Mouse (Mus musculus) liver, embryonic 13.5 days (tissue): Measurements from ENCODE around the gene Ppl. TPM values are rescaled to one million over a fixed set of nuclear protein-coding genes. Genes with fewer than 3 reads are reported as not detected.

ENCODE experiments used
- ATAC-seq: fragments of 200-750 bp; cut with Nextera tagmentation; 2 replicates; pipeline ENCODE4 v1.8.0; 2017; ENCODE audit warnings: low read depth, mild to moderate bottlenecking, moderate number of reproducible peaks, moderate library complexity
- DNase-seq: peaks from one replicate; pipeline ENCODE4 v3.0.0; 2022
- H3K27ac ChIP-seq: fragments of 300-500 bp; sonication (generic); 2 replicates; pipeline ENCODE4 v1.5.1; 2015; ENCODE audit warnings: moderate library complexity, mild to moderate bottlenecking, inconsistent platforms
- H3K27me3 ChIP-seq: fragments of 300-500 bp; sonication (generic); 2 replicates; pipeline ENCODE4 v1.6.1; 2015; ENCODE audit warnings: mild to moderate bottlenecking, inconsistent platforms
- H3K36me3 ChIP-seq: fragments of 300-500 bp; sonication (generic); 2 replicates; pipeline ENCODE4 v1.6.1; 2015; ENCODE audit warnings: mild to moderate bottlenecking, inconsistent platforms
- H3K4me1 ChIP-seq: fragments of 300-500 bp; sonication (generic); replicated peaks from 2 replicates; pipeline ENCODE4 v1.6.1; 2015; ENCODE audit warnings: inconsistent platforms
- H3K4me2 ChIP-seq: fragments of 300-500 bp; sonication (generic); 2 replicates; pipeline ENCODE4 v1.6.1; 2015; ENCODE audit warnings: inconsistent platforms, mild to moderate bottlenecking, moderate library complexity
- H3K4me3 ChIP-seq: fragments of 300-500 bp; sonication (generic); replicated peaks from 2 replicates; pipeline ENCODE4 v1.5.1; 2015; ENCODE audit warnings: mild to moderate bottlenecking, inconsistent platforms
- H3K9ac ChIP-seq: fragments of 300-500 bp; sonication (generic); 2 replicates; pipeline ENCODE4 v1.6.1; 2015; ENCODE audit warnings: mild to moderate bottlenecking, inconsistent platforms
- H3K9me3 ChIP-seq: fragments of 300-500 bp; sonication (generic); replicated peaks from 2 replicates; pipeline ENCODE4 v1.6.1; 2016; ENCODE audit warnings: inconsistent platforms
- WGBS: fragments of 180-500 bp; shearing (Covaris S2); methylation state at CpG from one replicate; pipeline ENCODE4 v1.1.7; 2015; ENCODE audit not compliant: insufficient replicate concordance; 5-methylcytosine and 5-hydroxymethylcytosine counted together
- polyA plus RNA-seq: library from polyadenylated mRNA; unstranded; fragments of >200 nt; fragmentation: Nextera tagmentation; extraction: Ambion mirVana; gene quantifications from 2 replicates; pipeline ENCODE4 v1.2.1, GENCODE M21; 2015

Ppl gene
- polyA plus RNA-seq, result 0.14 and 0.24 TPM in 2 replicates

DNA sequence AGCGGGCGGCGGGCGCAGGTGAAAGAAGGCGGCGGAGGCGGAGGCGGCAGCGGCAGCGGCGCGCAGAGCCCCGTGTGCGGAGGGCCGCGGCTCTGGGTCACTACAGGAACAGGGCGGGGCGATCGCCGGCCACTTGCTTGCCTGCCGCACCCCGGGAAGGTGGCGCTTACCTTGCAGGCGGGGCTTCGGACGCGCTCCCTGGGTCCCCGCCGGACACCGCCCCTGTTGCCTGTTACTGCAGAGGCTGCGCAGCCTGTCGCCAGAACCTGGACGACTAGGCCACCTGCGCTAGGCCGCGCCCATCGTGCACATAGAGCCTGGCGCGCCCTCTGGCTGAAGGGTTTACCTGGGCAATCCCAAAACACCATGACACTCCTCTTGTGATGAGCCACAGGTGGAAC is at the start of gene Ppl:
TSS of gene Ppl (minus strand) at position 21 of the 401 bp plus-strand sequence.
- Histone ChIP-seq H3K27ac (no peak within 1 kb of the TSS), H3K4me1 (peaks cover 9% of the 10 kb centered on the region; the same call in 1 of the 2 replicates), H3K4me2 (peak within 1 kb of the TSS; percentile 50), H3K9ac (no peak within 1 kb of the TSS), H3K27me3 (peaks cover 60% of the 10 kb centered on the region), H3K36me3 (no peaks in the 10 kb centered on the region), H3K9me3 (no peaks in the 10 kb centered on the region), H3K4me3 (peak within 1 kb of the TSS; percentile 43)
- 1% methylated on average over 39 of the region's 39 CpGs for WGBS
- peak; percentile 47 for ATAC-seq
- peak; percentile 14 for DNase-seq

DNA sequence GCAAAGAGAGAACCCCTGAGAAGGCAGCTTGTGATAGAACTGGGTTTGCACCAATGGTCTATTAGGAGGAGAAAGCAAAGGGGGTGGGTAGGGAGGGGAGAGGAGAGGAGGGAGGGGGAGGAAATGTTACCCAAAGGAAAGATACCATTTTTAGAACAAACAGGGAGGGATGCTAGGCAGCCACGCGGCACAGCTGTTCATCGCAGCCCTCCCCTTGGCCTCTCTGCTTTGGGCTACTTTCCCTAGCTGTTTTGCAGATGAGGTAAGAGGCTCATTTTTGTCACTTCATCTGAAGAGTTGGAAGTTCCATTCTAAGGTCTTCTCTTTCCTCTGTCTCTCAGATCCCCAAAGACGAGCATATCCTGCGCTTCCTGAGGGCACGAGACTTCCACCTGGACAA is 40.4 kb upstream of the Ppl start:
- WGBS, result 72% methylated on average over 6 of the region's 6 CpGs
- H3K9me3 ChIP-seq, result no peaks in the 10 kb centered on the region
- no peak overlapping the region for H3K4me3 ChIP-seq
- DNase-seq (no peak), ATAC-seq (no peak)
- no peak overlapping the region for H3K4me2 ChIP-seq
- no peaks in the 10 kb centered on the region for H3K36me3 ChIP-seq
- no peaks in the 10 kb centered on the region for H3K27me3 ChIP-seq
- no peak overlapping the region for H3K27ac ChIP-seq
- no peak overlapping the region for H3K9ac ChIP-seq
- H3K4me1 ChIP-seq, result no peaks in the 10 kb centered on the region

DNA sequence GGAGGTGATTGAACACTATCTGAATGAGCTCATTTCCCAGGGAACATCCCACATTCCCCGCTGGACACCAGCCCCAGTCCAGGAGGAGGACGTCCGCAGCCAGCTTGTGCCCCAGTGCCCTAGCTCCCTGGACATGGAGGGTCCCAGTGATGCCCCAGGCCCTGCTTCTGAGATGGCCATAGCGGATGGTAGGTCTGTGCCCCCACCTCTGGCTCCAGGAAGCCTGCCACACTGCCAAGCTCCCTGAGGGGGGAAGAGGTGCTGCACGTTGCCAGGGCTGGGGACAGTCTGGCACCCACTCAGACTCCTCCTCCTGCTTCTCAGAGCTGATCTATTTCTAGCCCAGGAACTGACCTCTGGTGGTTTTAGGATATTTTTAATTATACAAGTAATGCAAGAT is 36.6 kb upstream of the Ppl start:
- H3K4me3 ChIP-seq, result no peak overlapping the region
- no peak for DNase-seq
- no peak overlapping the region for H3K4me2 ChIP-seq
- no peaks in the 10 kb centered on the region for H3K9me3 ChIP-seq
- H3K27me3 ChIP-seq, result no peaks in the 10 kb centered on the region
- 62% methylated on average over 5 of the region's 5 CpGs for WGBS
- no peaks in the 10 kb centered on the region for H3K36me3 ChIP-seq
- H3K4me1 ChIP-seq, result no peaks in the 10 kb centered on the region
- no peak for ATAC-seq
- H3K9ac ChIP-seq, result no peak overlapping the region
- no peak overlapping the region for H3K27ac ChIP-seq

GRCm38 (mm10) chr16:5168038-5168437 is 35.8 kb upstream of the Ppl start:
- no peak overlapping the region for H3K27ac ChIP-seq
- H3K9ac ChIP-seq, result no peak overlapping the region
- no peak overlapping the region for H3K4me3 ChIP-seq
- ATAC-seq (no peak), DNase-seq (no peak)
- no peaks in the 10 kb centered on the region for H3K27me3 ChIP-seq
- 67% methylated on average over 2 of the region's 2 CpGs for WGBS
- no peak overlapping the region for H3K4me2 ChIP-seq
- H3K36me3 ChIP-seq, result no peaks in the 10 kb centered on the region
- H3K9me3 ChIP-seq, result no peaks in the 10 kb centered on the region
- H3K4me1 ChIP-seq, result no peaks in the 10 kb centered on the region

- Histone ChIP-seq H3K9ac (no peak overlapping the region), H3K36me3 (no peaks in the 10 kb centered on the region), H3K4me3 (no peak overlapping the region), H3K27ac (no peak overlapping the region), H3K4me2 (no peak overlapping the region), H3K9me3 (no peaks in the 10 kb centered on the region), H3K4me1 (no peaks in the 10 kb centered on the region), H3K27me3 (no peaks in the 10 kb centered on the region)
- ATAC-seq (no peak), DNase-seq (no peak)
- 71% methylated on average over 6 of the region's 6 CpGs for WGBS
Observed at GRCm38 (mm10) chr16:5164327-5164726, 32.1 kb upstream of the Ppl start.

- no peak; the same call in 1 of the 2 replicates for ATAC-seq
- H3K9me3 ChIP-seq, result no peaks in the 10 kb centered on the region
- H3K4me1 ChIP-seq, result no peaks in the 10 kb centered on the region
- H3K4me3 ChIP-seq, result no peak overlapping the region
- H3K9ac ChIP-seq, result no peak overlapping the region
- H3K4me2 ChIP-seq, result no peak overlapping the region
- H3K27ac ChIP-seq, result no peak overlapping the region
- 52% methylated on average over 8 of the region's 8 CpGs for WGBS
- no peaks in the 10 kb centered on the region for H3K27me3 ChIP-seq
- DNase-seq, result no peak
- no peaks in the 10 kb centered on the region for H3K36me3 ChIP-seq
Observed at GRCm38 (mm10) chr16:5159248-5159647, 27.0 kb upstream of the Ppl start.

GRCm38 (mm10) chr16:5157113-5157512 is 24.9 kb upstream of the Ppl start:
- Histone ChIP-seq H3K9me3 (no peaks in the 10 kb centered on the region), H3K4me3 (no peak overlapping the region), H3K4me1 (no peaks in the 10 kb centered on the region), H3K9ac (no peak overlapping the region), H3K27ac (no peak overlapping the region), H3K4me2 (no peak overlapping the region), H3K36me3 (no peaks in the 10 kb centered on the region), H3K27me3 (no peaks in the 10 kb centered on the region)
- ATAC-seq, result no peak
- WGBS, result 51% methylated on average over 3 of the region's 3 CpGs
- no peak for DNase-seq

GRCm38 (mm10) chr16:5156495-5156894 is 24.3 kb upstream of the Ppl start:
- no peak for ATAC-seq
- H3K27ac ChIP-seq, result no peak overlapping the region
- no peaks in the 10 kb centered on the region for H3K9me3 ChIP-seq
- no peaks in the 10 kb centered on the region for H3K27me3 ChIP-seq
- H3K9ac ChIP-seq, result no peak overlapping the region
- no peaks in the 10 kb centered on the region for H3K36me3 ChIP-seq
- H3K4me3 ChIP-seq, result no peak overlapping the region
- no peaks in the 10 kb centered on the region for H3K4me1 ChIP-seq
- WGBS, result 52% methylated on average over 2 of the region's 2 CpGs
- no peak overlapping the region for H3K4me2 ChIP-seq
- no peak for DNase-seq

DNA sequence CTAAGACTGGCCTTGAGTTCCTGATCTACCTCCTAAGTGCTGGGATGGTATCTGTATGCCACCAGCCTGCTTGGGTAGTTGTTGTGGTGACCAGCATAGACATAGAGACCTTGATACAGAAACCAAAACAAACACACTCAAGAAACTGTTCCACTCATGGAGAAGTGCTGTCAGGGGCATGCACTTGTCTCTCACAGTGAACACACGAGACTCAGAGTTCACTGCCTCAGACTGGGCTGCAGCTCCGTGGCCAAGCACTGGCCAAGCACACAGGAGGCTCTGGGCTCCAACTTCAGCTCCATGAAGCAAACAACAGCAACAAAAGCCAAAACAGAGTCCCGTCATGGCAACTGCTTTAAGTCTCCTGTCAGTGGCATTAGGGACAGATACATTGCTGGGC is 22.8 kb upstream of the Ppl start:
- Histone ChIP-seq H3K27me3 (peaks cover 3% of the 10 kb centered on the region; the same call in 1 of the 2 replicates), H3K4me2 (no peak overlapping the region), H3K9me3 (no peaks in the 10 kb centered on the region), H3K9ac (no peak overlapping the region), H3K27ac (no peak overlapping the region), H3K4me1 (no peaks in the 10 kb centered on the region), H3K36me3 (no peaks in the 10 kb centered on the region), H3K4me3 (no peak overlapping the region)
- ATAC-seq (no peak), DNase-seq (no peak)
- WGBS, result 40% methylated on average over 3 of the region's 3 CpGs

GRCm38 (mm10) chr16:5153299-5154026 is 21.2 kb upstream of the Ppl start:
- Histone ChIP-seq H3K4me3 (no peak overlapping the region), H3K9ac (no peak overlapping the region), H3K4me2 (no peak overlapping the region), H3K36me3 (no peaks in the 10 kb centered on the region), H3K4me1 (no peaks in the 10 kb centered on the region), H3K27ac (no peak overlapping the region), H3K27me3 (peaks cover 11% of the 10 kb centered on the region; the same call in 1 of the 2 replicates), H3K9me3 (no peaks in the 10 kb centered on the region)
- DNase-seq (no peak), ATAC-seq (no peak)
- 56% methylated on average over 6 of the region's 6 CpGs for WGBS

GRCm38 (mm10) chr16:5150544-5150943 is 18.3 kb upstream of the Ppl start:
- ATAC-seq (no peak), DNase-seq (no peak)
- H3K9me3 ChIP-seq, result no peaks in the 10 kb centered on the region
- 66% methylated on average over 10 of the region's 10 CpGs for WGBS
- no peak overlapping the region for H3K4me2 ChIP-seq
- peaks cover 17% of the 10 kb centered on the region for H3K4me1 ChIP-seq
- H3K36me3 ChIP-seq, result no peaks in the 10 kb centered on the region
- peaks cover 28% of the 10 kb centered on the region for H3K27me3 ChIP-seq
- H3K27ac ChIP-seq, result no peak overlapping the region
- no peak overlapping the region for H3K9ac ChIP-seq
- H3K4me3 ChIP-seq, result no peak overlapping the region

DNA sequence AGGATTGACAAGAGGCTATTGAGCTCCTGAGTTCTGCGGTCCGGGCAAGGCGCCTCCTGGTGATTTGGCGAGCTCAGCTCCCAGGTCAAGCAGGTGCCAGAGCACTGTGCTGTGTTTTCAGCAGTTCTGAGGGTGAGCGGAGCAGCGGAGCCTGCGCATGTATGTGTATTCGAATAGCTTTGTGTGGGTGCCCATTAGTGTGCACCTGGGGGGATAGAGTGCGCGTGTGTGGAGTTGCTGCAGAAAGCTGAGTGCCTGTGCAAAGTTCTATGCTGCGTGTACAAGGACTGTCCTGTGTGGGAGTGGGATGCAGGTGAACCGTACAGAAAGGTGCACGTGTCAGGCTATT is 14.8 kb upstream of the Ppl start, which contains the start of gene Sec14l5:
TSS of gene Sec14l5 (plus strand) at position 73 of the 349 bp plus-strand sequence.
- Histone ChIP-seq H3K36me3 (no peaks in the 10 kb centered on the region), H3K9ac (no peak within 1 kb of the TSS)
- 19% methylated on average over 13 of the region's 13 CpGs for WGBS

More for the DNA sequence above, 14.8 kb upstream of the Ppl start, which contains the start of gene Sec14l5:
- Histone ChIP-seq H3K27ac (no peak within 1 kb of the TSS), H3K4me1 (peaks cover 17% of the 10 kb centered on the region), H3K4me3 (peak within 1 kb of the TSS; percentile 35), H3K9me3 (no peaks in the 10 kb centered on the region), H3K27me3 (peaks cover 28% of the 10 kb centered on the region), H3K4me2 (peak within 1 kb of the TSS; percentile 62)
- DNase-seq, result no peak
- ATAC-seq, result no peak; the same call in 1 of the 2 replicates
